Mouse (Mus musculus) layer of hippocampus, adult 9-11 months (tissue): ENCODE measurements around the gene Gpatch3.

Source experiments
- DNase-seq: peaks from one replicate; pipeline ENCODE4 v3.0.0; 2022

The Gpatch3 gene

DNA sequence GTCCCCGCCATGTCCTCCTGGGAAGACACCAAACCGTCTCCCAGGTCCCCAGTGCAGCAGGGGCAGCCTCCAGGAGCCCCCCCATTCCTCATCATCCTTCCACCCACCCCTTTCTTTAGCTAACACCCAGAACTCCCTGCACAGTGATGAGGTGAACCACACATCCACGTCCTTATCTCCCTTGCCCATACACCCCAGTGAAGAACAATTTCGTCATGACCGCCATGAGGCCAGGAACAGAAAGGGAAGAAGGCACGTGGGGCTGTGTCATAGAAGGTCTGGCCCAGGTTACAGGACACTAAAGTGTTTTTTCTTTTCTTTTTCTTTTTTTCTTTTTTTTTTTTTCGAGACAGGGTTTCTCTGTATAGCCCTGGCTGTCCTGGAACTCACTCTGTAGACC is 50.3 kb downstream of the Gpatch3 start:
- no peak for DNase-seq

DNA sequence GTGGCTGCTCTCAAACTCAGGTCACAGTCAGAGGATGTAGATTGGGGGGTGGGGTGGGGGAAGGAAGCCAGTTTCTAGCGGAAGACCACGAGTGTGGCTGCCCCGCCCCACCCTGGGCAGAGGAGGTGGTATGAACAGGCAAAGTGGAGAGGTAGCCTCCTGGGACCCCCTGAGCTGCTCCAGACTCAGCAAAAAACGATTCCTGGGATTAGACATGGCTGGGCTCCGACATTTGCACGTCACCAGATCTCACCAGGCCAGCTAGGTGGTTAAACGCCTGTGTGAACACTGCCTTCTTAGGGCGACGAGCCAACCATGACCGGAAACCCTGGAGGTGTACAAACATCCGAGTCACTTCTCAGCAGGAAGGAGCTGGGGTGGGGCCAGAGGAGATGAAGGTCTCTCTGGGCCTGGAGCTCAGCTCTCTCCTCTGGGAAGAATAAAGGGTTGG is 51.1 kb downstream of the Gpatch3 start:
- DNase-seq, result no peak

DNA sequence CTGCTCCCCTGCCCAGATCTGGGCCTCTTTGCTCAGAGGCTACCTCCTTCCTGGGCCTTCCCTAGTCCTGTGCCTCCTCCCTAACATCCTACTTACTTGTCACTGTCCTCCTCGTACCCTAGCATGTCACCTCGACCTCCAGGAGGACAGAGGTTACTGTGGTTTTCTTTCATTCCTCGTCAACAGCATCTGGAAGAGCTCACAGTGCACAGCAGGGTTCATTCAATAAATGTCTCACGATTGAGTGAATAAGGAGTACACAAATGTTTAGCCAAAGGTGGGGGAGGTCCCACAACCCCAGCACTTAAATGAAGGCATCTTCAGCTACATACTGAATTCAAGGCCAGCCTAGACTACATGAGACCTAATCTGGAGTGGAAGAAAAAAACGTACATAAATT is 51.7 kb downstream of the Gpatch3 start:
- DNase-seq, result no peak

- DNase-seq, result no peak
These were observed 52.1 kb downstream of the Gpatch3 start for GRCm38 (mm10) chr4:133626621-133627020.

GRCm38 (mm10) chr4:133627039-133627438 is 52.5 kb downstream of the Gpatch3 start:
- DNase-seq, result no peak

GRCm38 (mm10) chr4:133628517-133628916 is 54.0 kb downstream of the Gpatch3 start:
- no peak for DNase-seq

DNA sequence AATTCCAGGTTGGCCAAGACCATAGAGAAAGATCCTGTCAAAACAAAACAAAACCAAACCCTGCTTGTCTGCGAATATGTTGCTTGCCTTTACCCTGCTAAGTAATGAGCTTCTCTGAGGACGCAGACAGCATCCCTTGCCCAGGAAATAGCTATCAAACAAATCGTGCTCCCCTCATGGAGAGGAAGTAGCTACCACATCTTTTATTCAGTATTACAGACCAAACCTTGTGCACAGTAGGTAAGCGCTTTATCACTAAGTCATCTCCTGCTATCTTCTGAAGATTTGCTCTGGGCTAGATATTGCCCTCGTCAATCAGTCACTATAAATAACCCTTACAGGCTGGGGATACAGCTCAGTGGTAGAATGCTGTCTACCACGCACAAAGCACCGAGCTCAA is 54.6 kb downstream of the Gpatch3 start:
- no peak for DNase-seq

- DNase-seq, result no peak
These were observed 55.9 kb downstream of the Gpatch3 start for GRCm38 (mm10) chr4:133630326-133630920.

GRCm38 (mm10) chr4:133631071-133631768 is 56.7 kb downstream of the Gpatch3 start:
- DNase-seq, result no peak

GRCm38 (mm10) chr4:133631769-133632411 is 57.3 kb downstream of the Gpatch3 start:
- DNase-seq, result no peak

DNA sequence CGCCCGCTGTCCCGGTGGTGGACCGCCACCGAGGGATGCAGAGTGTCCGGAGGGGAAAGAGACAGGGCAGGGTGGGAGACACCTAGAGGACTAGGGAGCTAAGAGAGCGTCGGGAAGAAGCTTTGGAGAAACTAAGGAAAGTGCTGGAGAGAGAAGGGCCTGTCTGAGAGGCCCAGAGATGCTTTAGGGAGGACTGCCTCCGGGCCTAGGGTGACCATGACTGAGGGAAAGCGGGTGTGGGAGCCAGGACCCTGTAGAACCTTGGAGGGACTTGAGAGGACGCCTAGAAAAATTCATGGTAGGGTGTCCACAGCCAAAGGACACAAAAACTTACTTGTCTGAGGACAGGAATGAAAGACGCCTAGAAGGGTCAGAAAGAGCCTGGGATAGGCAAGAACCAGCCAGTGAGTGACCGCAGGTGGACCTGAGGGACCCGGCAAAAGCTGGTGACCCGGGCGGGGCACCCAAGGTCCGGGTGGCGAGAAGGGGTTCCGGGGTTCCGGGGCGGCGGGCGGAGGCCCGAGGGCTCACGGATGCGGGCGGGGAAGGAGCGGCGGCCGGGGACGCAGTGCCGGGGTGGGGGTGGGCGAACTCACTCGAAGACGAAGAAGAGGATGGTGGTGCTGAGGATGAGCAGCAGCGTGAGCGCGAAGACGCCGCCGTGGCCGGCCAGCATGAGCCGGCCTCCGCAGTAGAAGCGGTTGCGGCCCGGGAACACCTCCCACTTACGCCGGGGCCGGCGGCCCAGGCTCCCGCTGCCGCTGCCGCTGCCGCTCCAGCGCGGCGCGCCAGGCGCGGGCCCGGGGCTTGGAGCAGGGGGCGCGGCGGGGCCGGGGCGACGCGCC is 58.2 kb downstream of the Gpatch3 start:
- no peak for DNase-seq

GRCm38 (mm10) chr4:133633332-133634042 is 58.9 kb downstream of the Gpatch3 start:
- peak; percentile 85 for DNase-seq
